Mouse (Mus musculus) forebrain, embryonic 13.5 days (tissue): ENCODE measurements around the gene Tmem266. TPM values are rescaled to one million over a fixed set of nuclear protein-coding genes. Genes with fewer than 3 reads are reported as not detected.

Experiments used
- ATAC-seq: fragments of 200-750 bp; cut with Nextera tagmentation; 2 replicates; pipeline ENCODE4 v1.8.0; 2017
- H3K27ac ChIP-seq: fragments of 300-500 bp; sonication (generic); 2 replicates; pipeline ENCODE4 v1.5.1; 2015; ENCODE audit warnings: inconsistent platforms, mild to moderate bottlenecking, moderate library complexity
- H3K27me3 ChIP-seq: fragments of 300-500 bp; sonication (generic); 2 replicates; pipeline ENCODE4 v1.6.1; 2015; ENCODE audit warnings: mild to moderate bottlenecking, inconsistent platforms
- H3K36me3 ChIP-seq: fragments of 300-500 bp; sonication (generic); 2 replicates; pipeline ENCODE4 v1.6.1; 2015; ENCODE audit warnings: mild to moderate bottlenecking, inconsistent platforms; ENCODE audit not compliant: poor library complexity, severe bottlenecking
- H3K4me1 ChIP-seq: fragments of 300-500 bp; sonication (generic); 2 replicates; pipeline ENCODE4 v1.6.1; 2015; ENCODE audit warnings: inconsistent platforms
- H3K4me2 ChIP-seq: fragments of 300-500 bp; sonication (generic); 2 replicates; pipeline ENCODE4 v1.6.1; 2015; ENCODE audit warnings: inconsistent platforms, mild to moderate bottlenecking, moderate library complexity
- H3K4me3 ChIP-seq: fragments of 300-500 bp; sonication (generic); 2 replicates; pipeline ENCODE4 v1.5.1; 2015; ENCODE audit warnings: mild to moderate bottlenecking, inconsistent platforms
- H3K9ac ChIP-seq: fragments of 300-500 bp; sonication (generic); 2 replicates; pipeline ENCODE4 v1.6.1; 2015; ENCODE audit warnings: mild to moderate bottlenecking, inconsistent platforms
- H3K9me3 ChIP-seq: fragments of 300-500 bp; sonication (generic); replicated peaks from 2 replicates; pipeline ENCODE4 v1.6.1; 2016; ENCODE audit warnings: inconsistent platforms
- WGBS: fragments of 180-500 bp; shearing (Covaris S2); methylation state at CpG from one replicate; pipeline ENCODE4 v1.1.7; 2015; 5-methylcytosine and 5-hydroxymethylcytosine counted together
- polyA plus RNA-seq: library from polyadenylated mRNA; unstranded; fragments of >200 nt; fragmentation: Nextera tagmentation; extraction: Ambion mirVana; gene quantifications from 2 replicates; pipeline ENCODE4 v1.2.1, GENCODE M21; 2015

The Tmem266 gene
- polyA plus RNA-seq: 1.0 TPM in 2 replicates

DNA sequence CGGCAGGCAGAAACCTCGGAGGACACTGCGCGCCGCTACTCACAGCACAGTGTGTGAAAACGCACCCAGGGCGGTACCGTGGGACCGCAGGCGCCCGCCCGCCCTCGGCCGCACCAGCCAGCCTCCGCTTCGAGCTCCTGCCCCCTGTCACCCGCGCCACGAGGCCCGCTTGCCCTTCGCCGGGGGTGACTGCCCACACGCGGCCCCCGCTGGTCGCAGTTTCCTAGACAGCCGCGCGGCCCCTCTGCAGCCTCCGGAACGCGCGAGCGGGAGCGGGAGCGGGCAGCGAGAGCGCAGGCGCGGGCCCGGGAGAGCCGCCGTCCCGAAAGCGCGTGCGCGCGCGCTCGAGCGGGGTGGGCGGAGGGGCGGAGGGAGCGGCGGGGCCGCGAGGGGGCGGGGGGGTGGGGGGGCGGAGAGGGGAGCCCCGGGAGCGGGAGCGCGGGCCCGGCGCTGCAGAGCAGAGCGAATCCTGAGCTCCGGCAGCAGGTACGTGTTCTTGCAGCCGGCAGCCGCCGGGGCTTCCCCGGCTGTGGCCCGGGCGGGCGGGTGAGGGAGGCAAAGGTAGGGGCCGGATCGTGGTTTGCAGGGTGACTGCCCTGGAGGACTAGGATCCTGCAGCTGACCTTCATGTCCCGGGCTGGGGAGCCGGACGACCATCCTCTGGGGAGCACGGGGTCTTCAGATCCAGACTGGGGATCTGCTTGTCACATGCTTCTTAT is at the start of gene Tmem266, which contains the start of gene Nrg4:
TSS of gene Tmem266 (plus strand) at position 399 of the 719 bp plus-strand sequence.
TSS of gene Nrg4 (minus strand) at position 330 of the 719 bp plus-strand sequence.
- under 1% methylated on average over 58 of the region's 82 CpGs for WGBS
- peaks cover 46% of the 10 kb centered on the region for H3K27me3 ChIP-seq
- H3K27ac ChIP-seq: 0 out of 2 replicates have a peak within 1 kb of the TSS, but pooled peaks have one; percentile 15
- peak within 1 kb of the TSS; percentile 69 for H3K4me2 ChIP-seq
- H3K4me3 ChIP-seq: peak within 1 kb of the TSS; percentile 64
- H3K9me3 ChIP-seq: no peaks in the 10 kb centered on the region
- ATAC-seq: peak; percentile 92
- H3K4me1 ChIP-seq: peaks cover 7% of the 10 kb centered on the region; the same call in 1 of the 2 replicates
- no peaks in the 10 kb centered on the region for H3K36me3 ChIP-seq
- H3K9ac ChIP-seq: peak within 1 kb of the TSS; percentile 75

DNA sequence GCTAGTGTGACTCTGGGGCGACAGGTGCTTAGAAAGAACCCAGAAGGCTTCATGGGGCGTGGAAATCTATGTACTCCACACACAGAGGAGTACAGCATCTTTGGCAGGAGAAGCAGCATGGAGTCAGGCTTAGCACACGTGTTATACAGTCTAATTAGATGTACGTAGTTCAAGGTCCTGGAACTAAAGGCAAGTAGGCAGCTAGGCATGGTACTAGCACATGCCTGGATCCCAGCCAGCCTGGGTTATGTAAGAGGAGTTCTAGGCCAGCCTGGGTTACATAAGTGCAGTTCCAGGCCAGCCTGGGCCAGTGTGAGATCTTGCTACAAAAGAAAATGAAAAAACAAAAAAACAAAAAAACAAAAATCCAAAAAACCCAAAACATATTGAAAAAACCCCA is 49.2 kb upstream of the Tmem266 start:
- ATAC-seq: no peak
- Histone ChIP-seq H3K27ac (no peak overlapping the region), H3K9me3 (no peaks in the 10 kb centered on the region), H3K4me3 (no peak overlapping the region), H3K4me2 (no peak overlapping the region), H3K4me1 (no peaks in the 10 kb centered on the region), H3K27me3 (no peaks in the 10 kb centered on the region), H3K9ac (no peak overlapping the region), H3K36me3 (no peaks in the 10 kb centered on the region)
- WGBS: 82% methylated on average over 4 of the region's 4 CpGs

DNA sequence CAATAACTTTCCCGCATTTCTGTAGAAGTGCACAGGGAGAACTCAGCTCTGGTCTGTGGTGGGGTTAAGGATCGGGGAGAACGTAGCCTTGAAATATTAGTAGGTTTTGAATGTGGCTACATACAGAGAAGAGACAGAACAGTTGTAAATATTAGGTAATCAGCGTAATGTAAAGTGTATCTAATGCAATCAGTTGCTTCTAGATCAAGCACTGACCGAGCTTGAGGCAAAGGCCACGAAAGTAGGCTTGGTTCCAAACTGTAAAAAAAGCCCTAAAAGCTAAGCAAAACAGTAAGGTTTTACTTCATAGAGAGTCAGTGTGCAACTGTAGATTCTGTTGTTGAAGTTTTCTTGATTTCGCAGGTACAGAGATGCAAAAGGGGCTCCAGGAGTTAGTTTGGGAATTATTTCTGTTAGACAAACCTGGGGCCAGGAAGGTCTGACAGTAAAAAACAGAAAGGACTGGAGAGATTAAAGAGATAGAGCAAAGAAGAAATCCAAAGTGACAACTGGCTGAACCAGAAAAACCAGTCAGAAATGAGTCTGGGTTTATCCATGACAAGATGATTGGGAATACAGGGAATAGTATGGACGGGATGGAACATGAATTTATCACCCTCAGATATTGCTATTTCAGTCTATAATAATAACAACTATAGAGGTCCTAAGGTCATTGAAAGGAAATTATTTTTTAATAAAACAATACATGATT is 47.4 kb upstream of the Tmem266 start:
- WGBS: 90% methylated on average over 8 of the region's 8 CpGs

DNA sequence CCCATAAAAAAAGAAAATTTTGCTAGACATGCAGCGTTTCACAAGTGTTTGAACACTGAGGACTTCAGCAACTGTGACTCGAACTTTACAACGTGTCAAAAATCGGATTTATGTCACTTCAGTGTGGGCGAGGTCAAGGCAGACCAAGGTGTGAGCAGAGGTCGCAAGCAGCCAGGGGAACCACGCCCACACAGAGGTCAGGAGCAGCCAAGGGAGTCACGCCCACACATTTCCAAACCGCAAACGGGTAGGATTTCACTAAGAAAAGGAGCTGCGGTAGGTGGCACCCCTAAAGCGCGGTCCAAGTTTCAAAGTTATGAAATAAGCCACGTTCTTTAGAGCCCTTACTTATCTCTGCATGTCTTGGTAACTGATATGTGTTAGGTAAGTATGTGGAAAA is 43.2 kb upstream of the Tmem266 start:
- H3K27me3 ChIP-seq: no peaks in the 10 kb centered on the region
- no peak overlapping the region for H3K4me3 ChIP-seq
- no peak overlapping the region for H3K9ac ChIP-seq
- no peak overlapping the region for H3K27ac ChIP-seq
- H3K36me3 ChIP-seq: no peaks in the 10 kb centered on the region
- 7% methylated on average over 14 of the region's 14 CpGs for whole genome bisulfite sequencing
- H3K4me1 ChIP-seq: no peaks in the 10 kb centered on the region
- no peak for ATAC-seq
- no peak overlapping the region for H3K4me2 ChIP-seq
- no peaks in the 10 kb centered on the region for H3K9me3 ChIP-seq

More for the DNA sequence above, 47.4 kb upstream of the Tmem266 start:
- Histone ChIP-seq H3K4me3 (no peak overlapping the region), H3K4me1 (no peaks in the 10 kb centered on the region), H3K9ac (no peak overlapping the region), H3K36me3 (no peaks in the 10 kb centered on the region), H3K27ac (no peak overlapping the region), H3K27me3 (no peaks in the 10 kb centered on the region), H3K4me2 (no peak overlapping the region), H3K9me3 (no peaks in the 10 kb centered on the region)
- no peak for ATAC-seq

DNA sequence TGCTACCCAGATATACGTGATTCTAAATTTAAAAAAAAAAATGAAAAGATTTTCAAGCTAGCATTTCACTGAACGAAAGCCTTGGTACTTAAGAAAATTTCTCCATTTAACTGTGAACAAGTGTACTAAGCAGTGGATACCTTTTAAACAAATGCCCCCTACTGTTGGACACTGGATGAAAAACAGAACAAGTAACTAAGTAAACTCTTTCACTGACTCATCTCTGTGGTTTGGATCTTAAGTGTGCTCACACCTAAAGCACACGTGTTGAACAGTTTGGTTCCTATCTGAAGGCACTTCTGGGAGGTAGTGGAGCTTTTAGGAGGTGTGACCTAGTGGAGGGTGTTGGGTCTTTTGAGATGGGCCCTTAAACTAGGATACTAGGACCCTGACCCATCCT is 41.5 kb upstream of the Tmem266 start:
- no peak overlapping the region for H3K9ac ChIP-seq
- no peaks in the 10 kb centered on the region for H3K36me3 ChIP-seq
- no peak for ATAC-seq
- H3K27ac ChIP-seq: no peak overlapping the region
- H3K4me2 ChIP-seq: no peak overlapping the region
- 79% methylated on average over 3 of the region's 3 CpGs for WGBS
- H3K27me3 ChIP-seq: no peaks in the 10 kb centered on the region
- no peak overlapping the region for H3K4me3 ChIP-seq
- H3K9me3 ChIP-seq: no peaks in the 10 kb centered on the region
- H3K4me1 ChIP-seq: no peaks in the 10 kb centered on the region

- WGBS: 71% methylated on average over 3 of the region's 3 CpGs
- no peak overlapping the region for H3K4me2 ChIP-seq
- no peaks in the 10 kb centered on the region for H3K9me3 ChIP-seq
- H3K4me1 ChIP-seq: no peaks in the 10 kb centered on the region
- H3K27me3 ChIP-seq: no peaks in the 10 kb centered on the region
- H3K36me3 ChIP-seq: no peaks in the 10 kb centered on the region
- no peak overlapping the region for H3K9ac ChIP-seq
- ATAC-seq: no peak
- no peak overlapping the region for H3K4me3 ChIP-seq
- no peak overlapping the region for H3K27ac ChIP-seq
Measured at GRCm38 (mm10) chr9:55289475-55290198, 37.1 kb upstream of the Tmem266 start.

DNA sequence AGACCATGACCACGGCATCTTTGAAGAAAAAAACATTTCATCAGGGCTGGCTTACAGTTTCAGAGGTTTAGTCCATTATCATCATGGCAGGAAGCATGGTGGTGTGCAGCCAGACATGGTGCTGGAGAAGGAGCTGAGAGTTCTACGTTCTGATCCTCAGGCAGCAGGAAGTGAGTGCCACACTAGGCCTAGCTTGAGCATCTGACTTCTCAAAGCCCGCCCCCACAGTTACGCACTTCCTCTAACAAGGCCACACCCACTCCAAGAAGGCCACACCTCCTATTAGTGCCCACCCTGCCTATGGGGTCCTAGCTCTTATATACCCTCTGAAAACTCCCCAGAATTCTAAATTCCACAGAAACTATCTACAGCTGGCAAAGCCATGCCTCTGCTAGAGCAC is 34.7 kb upstream of the Tmem266 start:
- Histone ChIP-seq H3K4me3 (no peak overlapping the region), H3K27ac (no peak overlapping the region), H3K27me3 (no peaks in the 10 kb centered on the region), H3K36me3 (no peaks in the 10 kb centered on the region), H3K4me2 (no peak overlapping the region), H3K4me1 (no peaks in the 10 kb centered on the region), H3K9ac (no peak overlapping the region), H3K9me3 (0 out of 2 replicates have a peak, but pooled peaks cover 3% of the 10 kb centered on the region)
- 93% methylated on average over 4 of the region's 4 CpGs for WGBS
- no peak for ATAC-seq

DNA sequence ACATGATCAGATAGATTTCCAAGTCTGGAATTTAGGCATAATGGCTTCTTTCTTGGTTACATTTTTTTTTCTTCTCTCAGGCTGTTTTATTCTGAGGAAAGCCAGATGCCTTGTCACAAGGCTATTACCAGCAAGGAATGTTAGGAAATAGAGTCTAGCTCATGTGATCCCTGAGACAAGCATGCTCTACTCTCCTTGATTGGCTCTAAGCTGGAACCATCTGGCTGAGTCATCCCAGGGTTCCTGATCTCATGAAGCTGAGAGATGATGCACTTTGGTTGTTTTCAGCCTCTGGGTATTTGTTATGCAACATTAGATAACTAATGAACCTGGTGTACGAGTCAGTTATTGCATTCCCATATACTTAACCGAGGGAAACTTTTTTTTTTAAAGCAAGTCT is 30.5 kb upstream of the Tmem266 start:
- Histone ChIP-seq H3K4me3 (no peak overlapping the region), H3K4me1 (no peaks in the 10 kb centered on the region), H3K4me2 (no peak overlapping the region), H3K9me3 (0 out of 2 replicates have a peak, but pooled peaks cover 3% of the 10 kb centered on the region), H3K36me3 (no peaks in the 10 kb centered on the region), H3K9ac (no peak overlapping the region), H3K27ac (no peak overlapping the region), H3K27me3 (no peaks in the 10 kb centered on the region)
- whole genome bisulfite sequencing: 33% methylated on average over 2 of the region's 2 CpGs
- ATAC-seq: no peak

GRCm38 (mm10) chr9:55307066-55307465 is 19.6 kb upstream of the Tmem266 start:
- Histone ChIP-seq H3K4me2 (no peak overlapping the region), H3K36me3 (no peaks in the 10 kb centered on the region), H3K4me3 (no peak overlapping the region), H3K27me3 (no peaks in the 10 kb centered on the region), H3K27ac (no peak overlapping the region), H3K9ac (no peak overlapping the region), H3K4me1 (no peaks in the 10 kb centered on the region), H3K9me3 (no peaks in the 10 kb centered on the region)
- ATAC-seq: no peak
- 76% methylated on average over 2 of the region's 2 CpGs for WGBS

GRCm38 (mm10) chr9:55307557-55307956 is 19.2 kb upstream of the Tmem266 start:
- WGBS: 84% methylated on average over 5 of the region's 5 CpGs
- H3K36me3 ChIP-seq: no peaks in the 10 kb centered on the region
- no peaks in the 10 kb centered on the region for H3K4me1 ChIP-seq
- no peaks in the 10 kb centered on the region for H3K9me3 ChIP-seq
- no peak overlapping the region for H3K4me3 ChIP-seq
- no peak for ATAC-seq
- H3K9ac ChIP-seq: no peak overlapping the region
- no peaks in the 10 kb centered on the region for H3K27me3 ChIP-seq
- no peak overlapping the region for H3K27ac ChIP-seq
- no peak overlapping the region for H3K4me2 ChIP-seq

- Histone ChIP-seq H3K27me3 (no peaks in the 10 kb centered on the region; the same call in 1 of the 2 replicates), H3K4me2 (no peak overlapping the region), H3K9me3 (no peaks in the 10 kb centered on the region), H3K4me3 (no peak overlapping the region), H3K36me3 (no peaks in the 10 kb centered on the region), H3K4me1 (no peaks in the 10 kb centered on the region), H3K9ac (no peak overlapping the region), H3K27ac (no peak overlapping the region)
- 89% methylated on average over 5 of the region's 5 CpGs for WGBS
- no peak for ATAC-seq
Measured at GRCm38 (mm10) chr9:55308455-55308854, 18.3 kb upstream of the Tmem266 start.

- H3K27me3 ChIP-seq: no peaks in the 10 kb centered on the region; the same call in 1 of the 2 replicates
- no peaks in the 10 kb centered on the region for H3K9me3 ChIP-seq
- no peak overlapping the region for H3K4me3 ChIP-seq
- no peak overlapping the region for H3K27ac ChIP-seq
- 12% methylated on average over 5 of the region's 5 CpGs for WGBS
- H3K36me3 ChIP-seq: no peaks in the 10 kb centered on the region
- no peak overlapping the region for H3K4me2 ChIP-seq
- peak; percentile 75 for ATAC-seq
- no peaks in the 10 kb centered on the region for H3K4me1 ChIP-seq
- no peak overlapping the region for H3K9ac ChIP-seq
Measured at GRCm38 (mm10) chr9:55311560-55311959, 15.2 kb upstream of the Tmem266 start.
